Mouse (Mus musculus): ENCODE measurements around the gene Allc.

Gene Allc

GRCm38 (mm10) chr12:28584036-28584435 is 1.7 kb upstream of the Allc start:
- no peak for DNase-seq (ENCODE audit: low spot score in 2 of 2)

DNA sequence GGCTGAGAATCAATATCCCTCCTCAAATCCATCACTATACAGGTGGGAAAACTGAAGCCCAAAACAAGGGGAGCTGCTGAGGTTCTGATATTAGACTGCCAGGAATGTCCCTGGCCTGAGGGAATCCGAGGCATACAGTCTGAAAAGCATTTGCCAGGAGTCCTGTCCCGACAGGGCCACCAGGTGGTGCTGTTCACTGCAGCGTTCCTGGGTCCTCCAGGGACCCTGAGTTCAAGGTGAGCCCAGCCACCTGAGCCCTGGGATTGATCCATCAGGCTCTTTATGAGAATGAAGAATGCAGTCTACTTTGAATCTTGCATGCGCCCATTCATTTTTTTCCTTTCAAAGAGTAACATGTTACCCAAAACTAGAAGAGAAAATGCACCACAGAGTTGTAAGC is 3.2 kb downstream of the Allc start:
- no peak for DNase-seq (ENCODE audit: low spot score in 2 of 2)

DNA sequence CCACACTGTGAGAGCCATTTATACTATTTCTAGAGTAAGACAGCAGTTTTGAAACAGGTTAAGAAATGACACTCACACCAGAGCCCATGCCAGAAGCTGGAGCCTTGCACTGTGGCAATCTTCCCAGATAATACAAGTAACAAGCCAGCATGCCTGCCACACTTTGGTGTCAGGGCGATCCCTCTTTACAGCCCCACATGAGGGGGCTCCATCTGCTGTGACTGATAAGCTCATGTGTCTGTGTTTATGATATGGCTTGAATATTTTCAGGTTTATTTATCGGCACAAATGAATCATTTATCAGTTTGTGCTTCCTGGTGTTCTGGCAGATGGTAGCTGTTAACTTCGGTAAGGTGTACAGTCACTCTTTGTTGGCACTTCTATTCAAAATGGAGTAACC is 4.2 kb downstream of the Allc start:
- no peak for DNase-seq (ENCODE audit: low spot score in 2 of 2)

- no peak for DNase-seq (ENCODE audit: low spot score in 2 of 2)
These were observed 6.8 kb downstream of the Allc start for GRCm38 (mm10) chr12:28575366-28576070.

DNA sequence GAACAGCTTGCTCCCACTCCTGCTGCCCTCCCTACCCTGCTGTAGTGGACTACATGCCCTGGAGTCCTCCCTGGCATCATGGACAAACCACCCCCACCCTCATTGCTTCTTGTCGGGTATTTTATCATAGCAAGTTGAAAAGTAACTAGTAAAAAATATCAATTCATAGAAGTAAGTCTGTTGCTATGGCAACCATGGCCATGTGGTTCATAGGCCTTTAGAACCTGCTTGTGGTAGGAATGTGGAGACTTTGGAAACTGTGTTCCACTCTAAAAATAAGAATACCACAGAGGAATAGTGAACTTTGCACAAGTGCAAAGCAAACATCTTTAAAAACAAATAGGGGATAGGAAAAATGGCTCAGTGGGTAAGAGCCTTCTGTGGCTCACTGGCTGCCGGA is 10.1 kb downstream of the Allc start:
- DNase-seq (ENCODE audit: low spot score in 2 of 2), result no peak

- no peak for DNase-seq (ENCODE audit: low spot score in 2 of 2)
These were observed 30.0 kb downstream of the Allc start, which contains the start of gene Dcdc2c for GRCm38 (mm10) chr12:28552299-28552698. Dcdc2c (minus strand) TSS chr12:28552399.

DNA sequence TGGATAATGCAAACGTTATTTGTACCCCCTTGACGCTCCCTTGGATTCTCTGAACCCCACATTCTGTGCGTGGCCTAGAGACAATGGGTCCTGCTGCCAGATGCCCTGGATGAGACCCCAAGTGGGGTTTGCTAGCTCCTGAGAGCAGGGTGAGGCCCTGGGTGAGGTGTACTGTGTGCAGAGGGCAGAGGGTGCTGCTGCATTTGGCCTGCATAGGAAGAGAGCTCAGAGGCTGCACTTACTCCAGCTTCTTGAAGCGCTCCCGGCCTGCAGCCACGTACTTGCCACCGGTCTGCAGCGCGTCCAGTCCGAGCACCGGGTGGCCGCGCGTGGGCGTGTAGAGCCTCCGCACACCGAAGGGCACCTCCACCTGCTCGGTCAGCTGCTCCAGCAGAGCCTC is 30.5 kb downstream of the Allc start:
- no peak for DNase-seq (ENCODE audit: low spot score in 2 of 2)

- DNase-seq (ENCODE audit: low spot score in 2 of 2), result no peak
These were observed 33.4 kb downstream of the Allc start for GRCm38 (mm10) chr12:28548887-28549286.

DNA sequence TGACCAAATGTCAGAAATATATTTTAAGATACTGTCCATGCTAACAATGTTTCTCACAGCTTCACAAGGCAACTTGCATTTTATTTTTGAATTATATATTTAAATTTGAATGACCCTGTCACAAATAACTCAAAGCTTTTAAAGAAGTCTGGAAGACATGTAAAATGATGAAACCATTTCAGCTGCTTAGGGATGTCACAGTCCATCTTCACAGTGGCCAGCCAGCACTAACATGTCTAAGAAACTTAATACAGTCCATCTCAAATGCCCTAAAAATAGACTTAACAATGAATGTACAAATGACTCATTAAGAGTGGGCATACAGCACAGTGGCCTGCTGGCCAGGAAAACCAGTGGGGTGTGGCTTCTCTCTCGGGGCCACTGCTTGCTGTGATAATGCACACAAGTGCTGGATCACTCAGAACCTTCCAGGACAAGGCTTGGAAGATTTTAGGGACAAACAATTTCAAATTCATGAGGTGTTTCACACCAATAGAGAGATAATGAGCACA is 68.0 kb downstream of the Allc start:
- no peak for DNase-seq (ENCODE audit: low spot score in 2 of 2)

DNA sequence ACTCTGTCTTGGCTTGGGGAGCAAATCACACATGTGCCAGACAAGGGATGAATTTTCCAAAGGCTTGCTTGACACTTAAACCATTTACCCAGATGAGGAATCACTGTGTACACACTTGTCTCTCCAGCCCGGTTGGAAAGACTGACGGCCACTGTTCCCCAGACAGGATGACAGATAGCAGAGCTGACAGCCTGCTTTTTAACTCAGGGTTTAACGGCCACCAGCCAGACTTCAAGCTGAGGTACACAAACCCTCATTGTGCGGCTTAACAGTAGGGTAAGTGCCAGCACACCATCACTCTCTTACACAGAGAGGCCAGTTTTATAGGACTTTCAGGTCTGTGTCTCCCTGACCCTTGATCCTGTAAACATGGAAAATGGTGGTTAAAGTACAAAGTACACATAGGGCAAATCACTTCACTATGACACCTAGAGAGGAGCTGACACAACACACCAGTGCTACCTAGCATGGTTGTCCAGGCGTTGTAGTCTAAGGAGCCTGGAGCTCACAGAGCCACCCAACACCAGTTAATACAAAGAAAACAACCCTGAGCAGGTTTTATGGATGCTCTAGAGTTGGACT is 72.5 kb downstream of the Allc start:
- DNase-seq (ENCODE audit: low spot score in 2 of 2), result no peak
